Mouse (Mus musculus) kidney, adult 9 months (tissue): Measurements from ENCODE around the gene Gcnt2.
A peak's percentile ranks its signal among the peaks of the same experiment; 100 is the strongest.

Experiments
- DNase-seq: peaks from one replicate; pipeline ENCODE4 v3.0.0; 2022

The Gcnt2 gene

DNA sequence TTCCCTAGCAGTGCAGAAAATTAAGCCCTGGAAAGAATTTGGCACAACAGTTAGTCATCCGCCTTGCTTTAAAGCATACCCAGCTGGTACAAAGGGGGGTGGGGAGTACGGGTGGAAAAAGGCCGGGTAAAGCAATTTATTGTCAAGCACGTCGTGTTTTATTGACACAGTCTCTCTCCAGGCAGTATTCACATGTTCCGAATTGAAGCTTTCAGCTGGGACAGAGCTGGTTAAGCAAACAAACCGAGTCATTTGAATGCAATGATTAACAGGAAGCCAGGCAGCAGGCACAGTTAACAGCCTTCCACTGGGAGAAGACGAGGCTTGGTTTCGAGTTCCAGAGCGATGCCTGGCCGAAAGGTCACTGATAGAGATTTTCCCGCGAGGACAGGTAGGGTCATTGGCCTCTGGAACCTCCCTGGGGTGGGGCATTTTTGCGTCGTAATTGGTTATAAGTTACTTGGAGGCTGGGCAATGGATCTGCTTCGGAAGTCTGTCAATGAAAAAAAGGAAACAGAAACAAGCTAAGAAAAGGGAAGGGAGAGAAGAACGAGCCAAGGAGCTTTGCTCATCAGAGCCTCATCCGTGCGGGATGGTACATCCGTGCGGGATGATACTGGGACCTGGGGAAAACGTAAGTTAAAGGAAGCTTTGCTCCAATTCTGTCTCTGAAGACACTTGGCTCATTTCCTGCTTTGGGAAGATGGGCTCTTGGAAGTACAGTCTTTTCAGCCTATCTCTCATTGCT lies at the start of gene Gcnt2:
Gene Gcnt2 (plus strand): TSS at position 103 of the 748 bp plus-strand sequence.
- DNase-seq, result peak; percentile 96

DNA sequence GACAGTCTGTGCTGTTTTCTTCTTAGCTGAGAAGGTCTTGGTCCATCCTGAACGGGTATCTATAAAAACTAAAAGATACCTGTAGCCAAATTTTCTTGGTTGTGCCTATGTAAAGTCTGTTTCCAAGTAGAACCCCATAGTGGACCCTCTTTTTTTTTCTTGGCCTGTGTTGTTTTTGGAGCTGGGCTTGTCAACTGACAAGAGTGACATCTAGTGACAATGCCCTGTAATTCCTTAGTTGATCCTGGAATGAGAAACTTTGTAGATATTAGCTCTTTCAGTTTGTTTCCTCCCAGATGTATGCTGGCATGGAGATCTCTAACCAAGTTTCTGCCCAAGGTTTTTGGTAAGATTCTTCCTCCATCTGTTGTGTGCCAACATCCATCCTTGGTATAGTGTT lies 38.9 kb upstream of the Gcnt2 start:
- DNase-seq, result no peak

DNA sequence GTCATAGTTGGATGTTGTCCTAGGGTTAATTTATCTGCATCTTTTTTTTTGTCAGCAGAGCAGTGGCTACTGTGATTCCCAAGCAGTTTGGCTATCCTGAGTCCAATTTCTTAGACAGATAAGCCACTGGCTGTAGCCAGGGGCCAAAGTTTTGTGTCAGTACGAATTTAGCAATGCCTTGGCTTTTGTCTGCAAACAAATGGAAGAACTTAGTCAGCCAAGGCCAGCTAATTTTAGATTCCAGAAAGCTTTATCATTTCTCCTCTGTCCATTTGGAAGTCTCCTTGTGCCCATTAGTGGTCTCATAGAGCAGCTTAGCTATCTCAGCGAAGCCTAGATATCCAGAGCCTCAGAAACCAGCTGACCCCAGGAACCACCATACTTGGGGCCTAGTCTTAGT lies 37.6 kb upstream of the Gcnt2 start:
- no peak for DNase-seq

DNA sequence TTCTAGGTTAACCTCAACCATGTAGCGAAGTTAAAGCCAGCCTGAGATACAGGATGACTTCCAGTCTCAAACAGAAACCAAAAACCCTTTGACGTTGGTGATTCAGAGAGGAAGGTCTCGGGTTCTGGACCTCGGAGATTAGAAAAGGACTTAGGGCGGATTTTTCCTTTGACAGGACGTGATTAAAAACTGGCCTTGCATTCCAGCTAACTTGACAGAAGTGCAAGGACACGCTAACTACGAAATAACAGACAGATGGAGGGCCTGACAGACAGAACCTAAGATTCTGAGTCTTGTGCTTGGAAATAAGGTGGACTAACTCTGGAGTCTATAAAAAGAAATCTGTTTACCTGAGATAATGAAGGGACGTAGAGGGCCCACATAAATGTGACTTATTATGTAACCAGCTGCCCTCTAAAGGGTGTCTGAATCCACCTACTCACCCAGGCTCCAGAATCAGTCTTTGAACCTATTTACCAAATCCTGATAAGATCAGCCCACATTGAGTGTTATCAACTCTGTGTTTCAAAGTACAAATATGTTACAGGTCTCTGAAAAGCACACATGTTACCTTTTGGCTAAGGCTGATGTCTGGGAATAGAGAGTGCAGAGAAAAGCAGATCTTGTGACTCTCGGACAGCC lies 18.3 kb upstream of the Gcnt2 start:
- no peak for DNase-seq

DNA sequence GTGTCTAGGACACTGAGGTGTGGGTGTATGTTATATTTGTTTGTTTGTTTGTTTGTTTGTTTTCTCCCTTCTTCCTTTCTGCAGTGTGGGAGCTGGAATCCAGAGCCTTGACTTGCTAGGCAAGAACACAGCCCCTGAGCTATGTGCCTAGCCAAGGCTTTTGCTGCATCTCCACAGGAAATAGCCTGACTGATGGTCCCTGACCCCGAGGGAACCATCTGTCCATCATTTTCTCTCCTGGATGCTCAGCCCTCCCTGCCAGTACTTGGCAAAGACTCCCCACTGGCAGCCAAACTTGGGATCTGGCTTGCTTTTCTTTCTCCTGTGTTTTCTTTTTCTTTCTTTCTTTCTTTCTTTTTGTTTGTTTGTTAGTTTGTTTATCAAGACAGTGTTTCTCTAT lies 17.4 kb upstream of the Gcnt2 start:
- no peak for DNase-seq

DNA sequence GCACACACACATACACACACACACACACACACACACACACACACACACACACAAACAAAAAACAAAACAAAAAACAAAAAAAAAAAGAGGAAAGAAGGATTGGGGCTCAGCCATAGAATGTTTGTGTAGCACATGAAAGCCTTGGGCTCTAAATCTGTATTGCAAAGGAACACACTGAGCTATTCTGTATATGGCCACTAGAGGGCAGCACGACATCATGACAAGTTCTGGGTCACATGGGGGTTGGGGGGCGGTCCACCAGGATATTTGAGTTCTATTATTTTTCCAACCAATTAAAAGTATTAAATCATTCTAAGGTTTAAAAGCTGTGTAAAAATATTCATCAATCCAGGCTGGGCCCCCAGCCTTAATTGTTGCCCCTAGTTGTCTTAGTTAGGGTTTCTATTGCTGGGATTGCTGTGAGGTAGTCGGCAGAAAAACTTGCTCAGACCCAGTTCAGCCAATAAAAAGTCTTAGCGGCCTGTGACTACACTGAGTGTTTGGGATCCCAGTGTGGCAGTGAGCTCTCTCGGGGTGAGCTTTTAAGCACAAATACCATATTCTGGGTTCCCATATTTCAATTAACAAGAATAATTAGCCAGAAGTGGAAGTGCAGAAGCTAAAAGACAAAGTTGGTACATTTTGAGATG lies 16.0 kb upstream of the Gcnt2 start:
- peak; percentile 85 for DNase-seq

DNA sequence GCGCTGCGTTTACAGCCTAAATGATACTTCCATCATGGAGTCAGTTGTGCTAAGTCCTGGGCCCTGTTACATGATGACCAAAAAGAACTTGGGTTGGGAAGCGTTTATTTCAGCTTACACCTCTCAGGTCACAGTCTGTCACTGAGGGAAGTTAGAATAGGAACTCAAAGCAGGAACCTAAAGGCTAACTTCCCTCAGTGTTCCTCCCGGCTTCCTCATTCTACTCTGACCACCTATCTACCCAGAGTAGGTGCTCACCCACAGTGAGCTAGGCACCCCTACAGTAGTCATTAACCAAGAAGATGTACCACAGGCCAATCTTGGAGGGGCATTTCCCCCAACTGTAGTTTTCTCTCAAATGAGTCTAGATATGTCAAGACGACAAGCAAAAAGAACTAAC lies 15.4 kb upstream of the Gcnt2 start:
- no peak for DNase-seq

DNA sequence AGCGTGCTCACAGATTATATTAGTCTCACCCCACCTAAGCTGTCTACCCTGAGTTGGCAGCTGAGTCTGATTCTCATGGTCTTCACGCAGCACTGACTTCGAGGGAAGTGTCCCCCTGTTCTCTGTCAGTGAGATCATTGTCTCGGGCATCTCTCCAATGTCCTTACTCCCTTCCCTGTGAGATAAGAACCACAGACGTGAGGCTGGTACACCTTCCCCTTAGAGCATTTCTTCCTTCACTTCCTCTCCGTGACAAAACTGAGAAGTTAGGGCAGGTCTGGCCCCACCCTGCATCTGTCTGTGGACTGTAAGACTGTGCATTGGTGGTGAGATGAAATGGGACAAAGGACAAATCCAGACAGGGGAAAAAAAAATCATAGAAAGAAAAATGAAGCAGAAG lies 13.6 kb upstream of the Gcnt2 start:
- DNase-seq, result no peak

DNA sequence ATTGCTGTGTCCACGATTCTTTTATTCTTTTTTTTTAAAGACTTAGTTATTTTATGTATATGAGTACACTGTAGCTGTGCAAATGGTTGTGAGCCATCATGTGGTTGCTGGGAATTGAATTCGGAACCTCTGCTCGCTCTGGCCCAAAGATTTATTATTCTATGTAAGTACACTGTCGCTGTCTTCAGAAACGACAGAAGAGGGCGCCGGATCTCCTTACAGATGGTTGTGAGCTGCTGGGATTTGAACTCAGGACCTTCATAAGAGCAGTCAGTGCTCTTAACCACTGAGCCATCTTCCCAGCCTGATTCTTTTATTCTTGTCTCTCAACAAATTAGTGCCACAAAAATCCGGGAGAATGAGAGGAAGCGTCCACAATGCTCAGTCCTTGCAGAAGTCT lies 13.2 kb upstream of the Gcnt2 start:
- DNase-seq, result no peak

DNA sequence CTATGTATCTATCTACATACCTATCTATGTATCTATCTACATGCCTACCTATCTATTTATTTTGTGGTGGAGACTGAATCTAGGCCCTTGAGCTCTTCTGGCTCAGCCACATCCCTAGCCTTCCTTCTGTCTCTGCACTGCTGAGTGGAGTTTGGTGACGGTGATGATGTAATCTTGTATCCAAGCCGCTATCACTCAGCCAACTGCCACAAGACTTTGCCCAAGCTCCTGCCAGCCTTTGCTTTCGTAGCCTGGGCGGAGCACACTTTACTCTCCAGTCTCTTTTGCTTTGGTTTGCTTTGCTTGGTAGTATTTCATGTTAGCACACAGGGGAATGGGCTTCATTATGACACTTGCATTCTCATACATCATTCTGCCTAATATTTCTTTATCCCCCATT lies 11.7 kb upstream of the Gcnt2 start:
- DNase-seq, result peak; percentile 61

DNA sequence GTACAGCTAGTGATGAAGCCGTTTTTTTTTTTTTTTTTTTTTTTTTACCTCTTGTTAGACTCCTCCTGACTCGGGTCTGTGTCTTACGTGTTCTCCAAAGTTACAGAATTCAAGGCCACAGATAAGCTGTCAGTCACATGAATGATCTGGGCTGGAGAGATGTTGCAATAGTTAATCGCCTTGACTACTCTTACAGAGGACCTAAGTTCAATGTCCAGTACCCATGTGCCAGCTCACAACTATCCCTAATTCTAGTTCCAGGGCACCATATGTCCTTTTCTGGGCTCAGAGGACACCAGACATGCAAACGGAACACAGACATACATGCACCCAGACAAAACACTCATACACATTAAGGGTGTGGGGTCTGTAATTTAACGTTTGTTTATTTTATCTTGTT lies 8.9 kb upstream of the Gcnt2 start:
- peak; percentile 67 for DNase-seq

DNA sequence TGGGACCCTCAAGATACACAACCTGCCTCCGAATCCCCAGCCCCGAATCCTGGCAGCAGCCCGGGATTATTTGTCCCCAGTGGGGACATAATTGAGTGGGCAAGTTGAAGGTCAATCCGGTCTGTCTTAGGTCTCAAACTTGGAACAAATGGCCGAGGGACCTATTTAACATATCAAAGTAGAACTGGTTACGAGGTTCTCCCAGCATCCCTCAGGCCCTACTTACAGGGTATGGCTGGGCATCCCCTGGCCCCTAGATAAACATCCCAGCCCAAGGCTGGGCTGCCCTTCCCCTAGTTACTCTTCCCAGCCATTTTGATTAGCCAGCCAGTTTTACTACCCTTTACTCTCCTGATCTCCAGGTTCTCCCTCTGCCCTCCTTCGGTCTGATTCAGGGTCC lies 8.3 kb upstream of the Gcnt2 start:
- DNase-seq, result peak; percentile 9

DNA sequence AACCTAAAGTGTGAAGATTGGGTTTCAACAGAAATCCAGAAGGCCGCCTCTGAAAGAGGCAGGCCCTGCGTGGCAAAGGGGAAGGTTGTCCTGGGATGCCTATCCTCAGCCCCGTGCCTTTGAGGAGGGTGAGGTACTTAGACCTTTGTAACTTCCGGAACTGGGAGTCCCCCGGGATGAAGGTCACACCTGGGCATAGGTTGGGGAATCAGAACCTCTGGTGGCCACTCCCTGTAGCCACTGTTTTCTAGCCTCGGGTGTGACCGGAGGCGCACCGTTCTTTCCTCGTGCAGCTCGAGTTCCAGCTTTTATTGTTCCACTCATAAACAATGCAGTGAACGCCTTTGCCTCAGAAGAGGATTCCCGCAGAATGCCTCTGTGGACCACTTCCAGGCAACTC lies 7.6 kb upstream of the Gcnt2 start:
- DNase-seq, result peak; percentile 84

DNA sequence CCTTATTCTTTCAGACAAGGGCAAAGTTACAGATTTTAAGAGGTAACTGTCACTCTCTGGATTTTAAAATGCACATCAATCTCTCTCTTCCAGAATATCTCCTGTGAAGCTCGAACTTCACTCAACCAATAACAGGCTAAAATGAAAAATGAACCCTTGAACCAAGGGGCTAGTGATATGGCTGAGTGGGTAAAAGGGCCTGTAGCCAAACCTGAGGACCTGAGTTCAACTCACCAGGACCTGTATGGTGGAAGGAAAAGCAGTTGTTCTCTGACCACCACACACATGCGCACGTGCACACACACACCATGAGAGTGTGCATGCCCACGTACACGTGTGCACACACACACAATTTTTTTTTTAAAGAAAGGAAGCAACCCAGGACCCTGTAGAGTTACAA lies 6.8 kb upstream of the Gcnt2 start:
- DNase-seq, result peak; percentile 73

DNA sequence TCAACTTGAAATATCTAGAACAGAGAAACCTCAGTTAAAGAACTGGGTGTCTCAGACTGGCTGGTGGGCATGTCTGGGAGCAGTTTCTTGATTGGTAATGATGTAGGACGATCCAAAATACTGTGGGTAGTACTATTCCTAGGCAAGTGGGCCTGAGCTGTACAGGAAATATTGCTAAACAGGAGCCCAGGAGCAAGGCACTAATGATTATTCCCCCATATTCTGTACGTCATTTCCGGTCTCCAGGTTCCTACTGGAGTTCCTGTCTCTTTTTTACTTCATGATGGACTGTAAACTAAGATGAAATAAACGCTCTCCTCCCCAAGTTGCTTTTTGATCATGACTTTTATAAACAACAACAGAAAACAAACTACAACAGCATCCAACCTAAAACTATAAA lies 5.7 kb upstream of the Gcnt2 start:
- no peak for DNase-seq

DNA sequence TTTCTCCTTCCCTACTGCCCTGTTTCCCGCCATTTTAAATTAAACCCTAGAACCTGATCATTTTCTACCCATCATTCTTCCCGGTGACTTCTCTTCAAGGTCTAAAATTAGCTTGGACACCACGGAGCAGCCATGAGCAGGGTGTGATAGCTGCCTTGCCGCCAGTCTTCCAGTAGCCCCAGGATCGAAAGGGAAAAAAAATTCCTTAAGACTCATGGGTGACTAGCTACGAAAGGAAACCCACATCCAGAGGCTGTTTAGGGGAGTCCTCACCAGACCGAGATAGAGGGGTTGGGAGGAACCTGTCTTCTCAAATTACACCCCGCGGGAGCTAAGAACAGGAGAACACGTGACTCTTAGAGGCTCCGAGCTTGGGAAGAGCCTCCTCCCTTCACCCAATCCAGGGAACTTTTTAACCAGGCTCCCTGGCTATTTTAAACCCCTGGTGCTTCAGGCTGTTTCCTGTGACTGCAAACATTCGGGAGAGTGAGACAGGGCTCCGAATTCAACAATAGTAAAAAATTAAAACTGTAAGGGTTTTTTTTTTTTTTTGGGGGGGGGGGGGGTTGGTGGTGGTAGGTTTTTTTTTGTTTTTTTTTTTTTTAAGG lies 5.0 kb upstream of the Gcnt2 start:
- DNase-seq, result peak; percentile 93

DNA sequence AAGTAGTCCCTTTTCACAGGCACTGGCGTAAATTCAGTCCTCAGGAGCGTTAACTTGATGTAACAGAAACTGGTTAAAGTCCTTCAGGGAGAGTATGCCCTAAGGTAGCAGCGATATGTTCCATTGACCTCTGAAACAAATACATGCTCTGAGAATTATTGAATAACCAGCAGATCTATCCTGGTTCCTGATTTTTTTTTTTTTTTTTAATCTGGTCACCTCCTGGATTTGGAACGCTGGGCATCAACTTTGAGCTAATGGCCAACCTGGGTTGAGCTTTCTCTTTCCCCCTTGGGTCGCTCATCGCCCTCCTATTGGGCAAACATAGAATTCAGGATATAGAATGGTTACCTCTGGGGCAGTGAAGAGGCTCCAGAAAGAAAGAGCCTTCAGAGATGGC lies 4.3 kb upstream of the Gcnt2 start:
- peak; percentile 81 for DNase-seq

DNA sequence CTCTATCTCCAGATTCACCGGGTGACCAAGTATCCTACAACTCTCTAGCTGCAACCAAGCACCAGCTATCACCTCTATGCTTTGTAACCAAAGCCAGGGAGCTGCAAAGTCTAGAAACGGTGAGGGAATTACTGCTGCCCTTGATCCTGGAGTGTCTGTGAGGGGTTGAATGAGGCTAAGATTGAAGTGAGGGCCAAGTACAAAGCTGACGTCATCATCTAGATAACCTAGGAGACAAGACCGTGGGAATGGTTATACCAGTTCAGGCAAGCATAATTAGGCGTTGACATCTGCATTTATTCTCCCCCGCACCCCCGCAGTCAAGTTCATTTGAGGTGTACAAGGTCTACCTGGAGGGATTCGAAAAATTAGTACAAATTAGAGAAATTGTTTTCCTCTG lies 2.8 kb upstream of the Gcnt2 start:
- DNase-seq, result no peak

DNA sequence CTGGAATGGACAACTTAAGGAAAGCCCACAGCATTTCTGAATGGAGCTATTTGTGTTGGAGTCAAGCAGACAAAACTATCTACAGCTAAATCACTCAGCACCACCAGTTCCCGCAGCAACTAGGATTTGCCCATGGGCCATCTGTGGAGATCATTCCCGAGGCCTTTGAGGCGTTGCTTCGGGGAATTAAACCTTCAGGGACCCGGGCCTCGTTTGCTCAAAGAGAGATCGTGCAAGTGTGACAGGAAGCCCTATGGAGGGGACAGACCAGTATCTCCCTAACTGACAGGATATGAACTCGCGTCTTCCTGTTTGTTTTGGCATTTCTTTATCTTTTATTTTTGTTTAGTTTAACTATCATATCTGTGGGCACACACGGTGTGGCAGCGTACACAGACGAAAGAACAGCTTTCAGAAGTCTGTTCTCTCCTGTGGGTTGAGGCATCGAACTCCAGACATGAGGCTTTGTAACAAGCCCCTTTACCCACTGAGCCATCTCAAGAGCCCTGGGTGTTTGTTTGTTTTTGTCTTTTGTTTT lies 2.2 kb upstream of the Gcnt2 start:
- no peak for DNase-seq

DNA sequence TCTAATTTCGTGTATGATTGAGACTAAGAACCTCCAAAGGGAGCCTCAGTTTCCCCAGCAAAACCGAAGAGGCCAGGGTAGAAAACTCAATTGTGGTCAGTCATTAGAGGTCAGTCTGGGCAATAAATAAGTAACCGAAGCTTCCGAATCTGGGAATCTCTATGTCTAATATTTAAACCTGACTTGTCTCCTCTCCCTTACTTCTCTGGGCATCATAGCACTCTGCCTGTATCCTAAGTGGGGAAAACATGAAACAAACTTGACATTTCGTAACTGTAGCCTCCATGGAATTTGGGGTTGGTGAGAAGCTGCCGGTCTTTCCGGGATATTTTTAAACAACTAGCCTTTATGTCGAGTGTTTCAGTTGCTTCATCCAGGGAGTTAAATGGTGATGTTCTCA lies 329 bp upstream of the Gcnt2 start:
- DNase-seq, result peak; percentile 81

DNA sequence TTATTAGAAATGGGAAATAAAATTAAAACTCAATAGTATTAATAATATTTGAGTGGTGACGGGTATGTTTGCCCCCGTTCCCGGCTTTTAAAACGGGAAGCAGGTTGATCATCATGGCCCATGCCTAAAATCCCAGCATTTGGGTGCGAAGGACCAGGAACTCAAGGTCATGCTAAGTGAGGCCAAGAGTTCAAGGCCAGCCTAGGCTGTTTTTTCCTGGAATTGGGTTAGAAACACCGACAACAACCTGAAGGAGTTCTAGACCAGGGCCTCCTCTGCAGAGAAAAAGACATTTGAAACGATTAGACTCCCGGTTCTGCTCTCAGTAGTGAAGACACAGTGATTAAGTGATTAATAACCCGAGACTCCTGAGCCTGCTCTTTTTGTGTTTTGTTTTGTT lies 3.5 kb downstream of the Gcnt2 start:
- no peak for DNase-seq

DNA sequence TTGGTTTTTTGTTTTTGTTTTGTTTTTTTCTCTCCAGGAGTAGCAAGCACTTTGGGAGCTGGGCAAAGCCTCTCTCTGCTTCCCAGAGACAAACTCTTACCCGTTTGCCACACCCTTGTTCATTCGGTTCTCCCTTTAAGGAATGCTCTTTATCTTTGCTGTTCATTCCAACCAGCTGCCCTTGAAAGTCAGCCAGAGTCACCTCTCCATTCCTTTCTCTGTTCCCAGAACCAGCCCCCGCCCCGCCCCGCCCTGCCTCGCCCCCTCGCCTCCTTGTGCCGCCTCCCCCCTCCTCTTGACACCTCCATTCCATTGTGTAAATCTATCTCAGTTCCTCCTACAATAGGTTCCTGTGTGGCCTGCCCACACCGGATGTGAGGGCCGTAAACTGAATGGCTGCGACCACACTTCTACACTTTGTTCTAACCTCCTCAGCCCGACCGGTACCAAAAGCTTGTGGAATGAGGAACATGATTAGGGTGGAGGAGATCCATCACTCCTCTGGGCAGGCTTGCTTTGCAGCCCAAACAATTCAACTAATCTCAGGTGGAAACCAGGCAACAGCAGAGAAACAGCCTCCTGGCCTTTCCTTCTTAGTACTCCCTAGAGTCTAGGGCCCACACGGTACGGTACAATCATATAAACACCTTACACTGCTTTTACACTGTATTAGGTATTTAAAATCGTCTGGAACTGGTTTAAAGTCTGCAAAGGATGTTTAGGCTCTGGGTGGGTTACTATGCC lies 9.5 kb downstream of the Gcnt2 start:
- DNase-seq, result no peak

DNA sequence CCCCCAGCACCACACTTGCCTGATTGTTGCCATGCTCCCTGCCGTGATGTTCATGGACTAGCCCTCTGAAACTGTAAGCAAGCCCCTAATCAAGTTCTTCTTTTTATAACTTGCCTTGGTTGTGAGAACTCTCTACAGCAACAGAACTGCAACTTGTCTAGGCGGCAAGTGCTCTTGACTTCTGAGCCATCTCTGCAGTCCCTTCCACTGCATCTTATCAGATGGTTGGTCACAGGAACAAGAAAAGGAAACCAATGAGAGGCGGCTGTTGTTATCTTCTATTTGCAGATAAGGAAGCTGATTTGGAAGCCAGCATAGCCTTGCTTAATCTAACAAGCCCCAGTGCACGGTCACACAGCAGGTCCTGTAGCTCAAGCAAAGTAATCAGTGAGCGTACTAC lies 14.5 kb downstream of the Gcnt2 start:
- no peak for DNase-seq
